Mouse (Mus musculus) heart, embryonic 14.5 days (tissue): ENCODE measurements around the gene Bpifb6. TPM values are rescaled to one million over a fixed set of nuclear protein-coding genes. Genes with fewer than 3 reads are reported as not detected.

Source experiments
- ATAC-seq: fragments of 200-750 bp; cut with Nextera tagmentation; 2 replicates; pipeline ENCODE4 v1.8.0; 2017; ENCODE audit warnings: low read depth, moderate TSS enrichment; ENCODE audit not compliant: insufficient number of reproducible peaks, insufficient read depth, low FRiP score
- H3K27ac ChIP-seq, 2 experiments: fragments of 200-500 bp in 1 of 2; fragments of 300-500 bp in 1 of 2; sonication (generic) in 1 of 2; replicated peaks in 1 of 2; 2 replicates each; pipeline ENCODE4 v1.5.1; 2012 to 2014; ENCODE audit warnings: low read depth in 2 of 2, low read length in 2 of 2, control low read depth in 1 of 2, mild to moderate bottlenecking in 1 of 2, mixed read lengths in 1 of 2; ENCODE audit not compliant: control insufficient read depth in 1 of 2, insufficient read depth in 1 of 2
- H3K27me3 ChIP-seq: fragments of 300-500 bp; sonication (generic); 2 replicates; pipeline ENCODE4 v1.6.1; 2014; ENCODE audit warnings: mild to moderate bottlenecking, low read length, control low read depth; ENCODE audit not compliant: control insufficient read depth, insufficient read depth
- H3K36me3 ChIP-seq: fragments of 300-500 bp; sonication (generic); 2 replicates; pipeline ENCODE4 v1.6.1; 2014; ENCODE audit warnings: mild to moderate bottlenecking, control low read depth, low read length, mixed read lengths; ENCODE audit not compliant: control insufficient read depth, insufficient read depth
- H3K4me1 ChIP-seq, 2 experiments: fragments of 200-500 bp in 1 of 2; fragments of 300-500 bp in 1 of 2; sonication (generic) in 1 of 2; 2 replicates each; pipeline ENCODE4 v1.6.1; 2012 to 2014; ENCODE audit warnings: low read length in 2 of 2, control low read depth in 1 of 2, mixed read lengths in 1 of 2; ENCODE audit not compliant: control insufficient read depth in 2 of 2, insufficient read depth in 2 of 2
- H3K4me2 ChIP-seq: fragments of 300-500 bp; sonication (generic); 2 replicates; pipeline ENCODE4 v1.6.1; 2014; ENCODE audit warnings: mild to moderate bottlenecking, low read length
- H3K4me3 ChIP-seq, 2 experiments: fragments of 200-500 bp in 1 of 2; fragments of 300-500 bp in 1 of 2; sonication (generic) in 1 of 2; 2 replicates each; pipeline ENCODE4 v1.5.1; 2012 to 2014; ENCODE audit warnings: low read length in 2 of 2, mild to moderate bottlenecking in 2 of 2, control low read depth in 1 of 2, low read depth in 1 of 2, moderate library complexity in 1 of 2; ENCODE audit not compliant: control insufficient read depth in 1 of 2, insufficient read depth in 1 of 2
- H3K9ac ChIP-seq: fragments of 300-500 bp; sonication (generic); 2 replicates; pipeline ENCODE4 v1.6.1; 2014; ENCODE audit warnings: mild to moderate bottlenecking, low read length
- H3K9me3 ChIP-seq: fragments of 300-500 bp; sonication (generic); 2 replicates; pipeline ENCODE4 v1.6.1; 2016; ENCODE audit warnings: low read length, control low read depth; ENCODE audit not compliant: control insufficient read depth
- WGBS: fragments of 180-500 bp; shearing (Covaris S2); extraction: QIAGEN DNeasy Blood & Tissue Kit; methylation state at CpG from one replicate; pipeline ENCODE4 v1.1.7; 2014; 5-methylcytosine and 5-hydroxymethylcytosine counted together
- polyA plus RNA-seq: library from polyadenylated mRNA; unstranded; fragments of >200 nt; fragmentation: Nextera tagmentation; extraction: Ambion mirVana; gene quantifications from 2 replicates; pipeline ENCODE4 v1.2.1, GENCODE M21; 2014

The Bpifb6 gene
- polyA plus RNA-seq, 1 experiment from 2014 or later, result not detected

DNA sequence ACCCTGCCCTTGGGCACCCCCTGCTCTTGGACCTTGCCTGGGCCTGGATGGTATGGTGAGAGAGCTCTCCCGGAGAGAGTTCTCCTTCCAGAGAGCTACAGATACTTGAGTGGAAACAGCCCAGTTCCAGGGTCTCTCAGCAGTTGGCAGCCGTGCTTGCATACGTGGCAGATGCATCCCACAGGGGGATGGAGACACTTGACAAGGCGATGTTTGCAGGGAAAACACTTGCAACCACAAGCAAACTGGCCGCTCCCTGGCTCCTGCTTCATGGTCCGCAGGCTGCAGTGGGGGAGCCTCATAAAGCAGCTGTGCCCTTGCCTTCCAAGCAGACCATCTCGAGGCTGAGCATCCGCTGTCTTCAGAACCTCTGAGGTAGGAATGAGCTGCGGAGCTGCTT, 25.4 kb upstream of the Bpifb6 start, which contains the start of gene Bpifb2:
Bpifb2 (plus strand) TSS at position 301 of the 400 bp plus-strand sequence.
- Histone ChIP-seq H3K9ac (no peak within 1 kb of the TSS), H3K9me3 (no peaks in the 10 kb centered on the region), H3K4me1 (no peaks in the 10 kb centered on the region), H3K36me3 (no peaks in the 10 kb centered on the region), H3K4me2 (no peak within 1 kb of the TSS), H3K4me3 (no peak within 1 kb of the TSS), H3K27me3 (no peaks in the 10 kb centered on the region), H3K27ac (no peak within 1 kb of the TSS)
- ATAC-seq, result no peak
- 61% methylated on average over 9 of the region's 9 CpGs for WGBS

GRCm38 (mm10) chr2:153899111-153899510, 1.1 kb upstream of the Bpifb6 start:
- ATAC-seq, result no peak
- H3K27me3 ChIP-seq, result no peaks in the 10 kb centered on the region
- no peak overlapping the region for H3K4me2 ChIP-seq
- H3K4me1 ChIP-seq, result peaks cover 0 to 2% of the 10 kb centered on the region in 2 experiments; a peak in 1 of 4 replicates
- no peak overlapping the region for H3K4me3 ChIP-seq
- no peak overlapping the region for H3K9ac ChIP-seq
- no peaks in the 10 kb centered on the region for H3K36me3 ChIP-seq
- WGBS, result 75% methylated on average over 5 of the region's 5 CpGs
- H3K9me3 ChIP-seq, result no peaks in the 10 kb centered on the region
- H3K27ac ChIP-seq, result no peak overlapping the region

- no peaks in the 10 kb centered on the region for H3K36me3 ChIP-seq
- H3K9me3 ChIP-seq, result no peaks in the 10 kb centered on the region
- H3K4me2 ChIP-seq, result no peak overlapping the region
- no peak overlapping the region for H3K9ac ChIP-seq
- no peaks in the 10 kb centered on the region for H3K27me3 ChIP-seq
- 71% methylated on average over 6 of the region's 6 CpGs for WGBS
- H3K27ac ChIP-seq, result no peak overlapping the region
- H3K4me1 ChIP-seq, result no peaks in the 10 kb centered on the region
- no peak for ATAC-seq
- H3K4me3 ChIP-seq, result no peak overlapping the region
These were observed 2.5 kb downstream of the Bpifb6 start for GRCm38 (mm10) chr2:153902726-153903125.

- 81% methylated on average over 4 of the region's 4 CpGs for WGBS
- no peak overlapping the region for H3K4me3 ChIP-seq
- no peaks in the 10 kb centered on the region for H3K9me3 ChIP-seq
- no peak overlapping the region for H3K9ac ChIP-seq
- H3K36me3 ChIP-seq, result no peaks in the 10 kb centered on the region
- no peak overlapping the region for H3K27ac ChIP-seq
- no peaks in the 10 kb centered on the region for H3K4me1 ChIP-seq
- H3K4me2 ChIP-seq, result no peak overlapping the region
- no peaks in the 10 kb centered on the region for H3K27me3 ChIP-seq
- ATAC-seq, result no peak
These were observed 6.4 kb downstream of the Bpifb6 start for GRCm38 (mm10) chr2:153906626-153907025.

GRCm38 (mm10) chr2:153914151-153914550, 14.0 kb downstream of the Bpifb6 start:
- 0 out of 4 replicates have a peak, but pooled peaks cover 0 to 2% of the 10 kb centered on the region in 2 experiments for H3K4me1 ChIP-seq
- 41% methylated on average over 5 of the region's 5 CpGs for WGBS
- no peaks in the 10 kb centered on the region for H3K27me3 ChIP-seq
- no peak for ATAC-seq
- H3K4me2 ChIP-seq, result no peak overlapping the region
- no peak overlapping the region for H3K4me3 ChIP-seq
- H3K36me3 ChIP-seq, result no peaks in the 10 kb centered on the region
- H3K27ac ChIP-seq, result no peak overlapping the region
- H3K9ac ChIP-seq, result no peak overlapping the region
- H3K9me3 ChIP-seq, result no peaks in the 10 kb centered on the region

GRCm38 (mm10) chr2:153917930-153918329, 17.7 kb downstream of the Bpifb6 start, which contains the start of gene Bpifb3:
Gene Bpifb3 (plus strand): TSS chr2:153918230.
- H3K9me3 ChIP-seq, result no peaks in the 10 kb centered on the region
- no peak for ATAC-seq
- no peak within 1 kb of the TSS for H3K4me2 ChIP-seq
- H3K36me3 ChIP-seq, result no peaks in the 10 kb centered on the region
- no peak within 1 kb of the TSS for H3K9ac ChIP-seq
- no peaks in the 10 kb centered on the region for H3K27me3 ChIP-seq
- no peak within 1 kb of the TSS for H3K27ac ChIP-seq
- 73% methylated on average over 8 of the region's 8 CpGs for WGBS
- 0 out of 4 replicates have a peak, but pooled peaks cover 0 to 2% of the 10 kb centered on the region in 2 experiments for H3K4me1 ChIP-seq
- H3K4me3 ChIP-seq, result no peak within 1 kb of the TSS

DNA sequence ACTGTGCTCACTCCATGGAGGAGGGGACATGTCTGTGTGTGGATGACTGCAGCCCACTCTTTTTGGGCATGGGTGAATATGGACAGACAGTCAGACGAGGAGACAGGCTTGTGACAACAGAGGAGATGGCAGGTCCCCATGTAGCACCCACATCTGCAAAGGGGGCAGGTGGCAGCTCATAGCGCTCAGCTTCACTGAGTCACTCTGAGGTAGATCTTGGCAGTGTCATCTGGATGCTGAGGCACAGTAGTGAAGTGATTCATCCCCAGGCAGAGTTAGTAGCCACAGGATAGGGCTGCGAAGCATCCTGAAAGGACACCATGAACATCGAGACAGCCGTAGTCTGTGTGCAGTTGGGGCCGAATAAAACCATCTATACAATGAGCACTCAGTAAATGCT, 21.1 kb downstream of the Bpifb6 start:
- Histone ChIP-seq H3K27me3 (no peaks in the 10 kb centered on the region), H3K27ac (no peak overlapping the region), H3K4me3 (no peak overlapping the region), H3K4me2 (no peak overlapping the region), H3K9ac (no peak overlapping the region), H3K36me3 (no peaks in the 10 kb centered on the region), H3K9me3 (no peaks in the 10 kb centered on the region), H3K4me1 (peaks cover 0 to 2% of the 10 kb centered on the region in 2 experiments; a peak in 1 of 4 replicates)
- no peak for ATAC-seq
- WGBS, result 78% methylated on average over 6 of the region's 6 CpGs

DNA sequence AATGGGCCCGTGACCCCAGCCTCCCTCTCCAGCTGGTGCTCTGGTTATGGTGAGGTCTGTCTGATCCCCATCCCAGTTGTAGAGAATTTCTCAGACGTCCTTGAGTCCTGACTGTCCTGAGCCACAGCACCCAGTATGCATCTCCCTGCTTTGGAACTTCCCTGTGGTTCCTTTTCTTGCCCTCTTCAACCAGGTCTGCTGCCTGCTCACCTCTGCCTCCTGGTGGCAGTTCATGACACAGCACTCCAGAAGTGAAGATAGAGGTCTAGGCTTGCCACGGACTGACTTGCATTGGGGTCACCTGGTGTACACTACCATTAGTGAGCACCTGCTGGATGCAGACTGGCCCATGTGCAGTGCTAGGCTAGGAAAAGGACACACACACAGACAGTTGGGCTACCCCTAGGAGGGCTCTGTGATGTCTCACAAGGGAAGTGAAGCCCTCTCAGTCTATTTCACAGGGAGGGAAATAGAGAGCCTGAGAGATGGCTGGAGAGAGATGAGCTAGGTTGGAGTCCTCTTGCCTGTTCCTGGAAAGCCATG, 29.8 kb downstream of the Bpifb6 start:
- no peaks in the 10 kb centered on the region for H3K27me3 ChIP-seq
- no peak; the same call in 1 of the 2 replicates for ATAC-seq
- peaks cover 0 to 2% of the 10 kb centered on the region in 2 experiments; a peak in 1 of 4 replicates for H3K4me1 ChIP-seq
- no peaks in the 10 kb centered on the region for H3K9me3 ChIP-seq
- no peaks in the 10 kb centered on the region for H3K36me3 ChIP-seq
- no peak overlapping the region for H3K4me2 ChIP-seq
- no peak overlapping the region for H3K9ac ChIP-seq
- H3K27ac ChIP-seq, result no peak overlapping the region
- 41% methylated on average over 3 of the region's 3 CpGs for WGBS
- no peak overlapping the region for H3K4me3 ChIP-seq
